Mouse (Mus musculus): ENCODE results near the gene Gm20855. TPM values are rescaled to one million over a fixed set of nuclear protein-coding genes. Genes with fewer than 3 reads are reported as not detected.
"Not testable (repeated sequence)": the region's sequence is repeated elsewhere in the genome, so short reads cannot be mapped to it uniquely, and the experiment has no call there.

Gm20855 gene
- not detected for total RNA-seq (2021)
- long read RNA-seq, experiment 1 = 0 reads
- long read RNA-seq, experiment 2 = 0 reads

DNA sequence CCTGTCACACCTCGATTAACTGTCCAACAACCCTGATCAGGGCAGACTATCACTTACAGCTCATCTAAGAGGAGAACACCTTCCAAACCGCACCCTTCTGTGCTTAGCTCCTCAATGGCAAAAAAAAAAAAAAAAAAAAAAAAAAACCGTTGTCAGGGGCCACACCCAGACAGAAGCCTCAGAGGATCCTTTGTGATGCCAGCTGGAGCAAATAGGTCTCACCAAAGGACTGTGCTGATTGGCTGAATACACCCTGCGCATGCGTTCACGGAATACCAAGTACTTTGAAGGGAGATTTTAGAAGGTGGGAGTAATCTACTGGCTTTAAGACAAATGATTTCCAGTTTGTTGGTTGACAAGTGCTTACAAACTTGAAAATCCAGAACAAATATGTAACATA, at the start of gene Gm20855:
Gene Gm20855 (minus strand): TSS at position 101 of the 400 bp plus-strand sequence.
- DNase-seq = not testable (repeated sequence)

All from heart, adult 18-20 months (tissue).